Mouse (Mus musculus) olfactory bulb, adult 2 months (tissue): Measurements from ENCODE around the gene C2cd4c.

Experiments
- CTCF ChIP-seq: fragments of 200-500 bp; IDR thresholded peaks from 2 replicates; pipeline ENCODE4 v1.5.1; 2012; ENCODE audit warnings: low read depth, mild to moderate bottlenecking, low read length, moderate library complexity; ENCODE audit not compliant: insufficient read depth
- POLR2A ChIP-seq: fragments of 200-500 bp; IDR thresholded peaks from 2 replicates; pipeline ENCODE4 v1.6.1; 2012; ENCODE audit warnings: mild to moderate bottlenecking, low read depth, low read length, moderate library complexity; ENCODE audit not compliant: insufficient read depth

- TF ChIP-seq CTCF, result no peak
- TF ChIP-seq POLR2A, result no peak
Observed at GRCm38 (mm10) chr10:79556951-79557350, 56.9 kb downstream of the C2cd4c start.
